Mouse (Mus musculus) layer of hippocampus, postnatal 36 days (tissue): ENCODE measurements around the gene Ffar4. TPM values are rescaled to one million over a fixed set of nuclear protein-coding genes. Genes with fewer than 3 reads are reported as not detected.

Source experiments
- DNase-seq, 2 experiments: peaks; one replicate each; pipeline ENCODE4 v3.0.0; 2022
- total RNA-seq, 2 experiments: library from RNA; stranded (reverse); gene quantifications; 2 replicates each; pipeline ENCODE4 v1.2.3; 2021

Gene Ffar4
- total RNA-seq, 2 experiments from 2014 or later, result not detected

DNA sequence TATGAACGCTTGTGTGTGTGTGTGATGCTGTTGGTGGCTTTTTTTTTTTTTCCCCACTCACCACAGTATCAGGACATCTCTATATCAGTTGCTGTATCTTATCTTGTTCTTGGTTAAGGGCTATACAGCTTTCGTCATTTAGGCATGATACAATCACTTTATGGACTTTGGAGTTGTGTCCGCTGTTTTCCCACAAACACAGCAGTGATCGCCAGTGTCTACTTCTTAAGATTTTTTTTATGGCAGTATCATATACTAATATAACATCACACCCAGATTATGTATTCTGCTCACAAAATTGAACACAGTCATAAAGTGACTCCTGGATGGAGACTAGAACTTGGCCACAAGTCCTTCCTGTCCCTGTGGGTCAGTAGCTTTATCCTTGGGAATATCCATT lies 11.0 kb downstream of the Ffar4 start:
- no peak for DNase-seq

DNA sequence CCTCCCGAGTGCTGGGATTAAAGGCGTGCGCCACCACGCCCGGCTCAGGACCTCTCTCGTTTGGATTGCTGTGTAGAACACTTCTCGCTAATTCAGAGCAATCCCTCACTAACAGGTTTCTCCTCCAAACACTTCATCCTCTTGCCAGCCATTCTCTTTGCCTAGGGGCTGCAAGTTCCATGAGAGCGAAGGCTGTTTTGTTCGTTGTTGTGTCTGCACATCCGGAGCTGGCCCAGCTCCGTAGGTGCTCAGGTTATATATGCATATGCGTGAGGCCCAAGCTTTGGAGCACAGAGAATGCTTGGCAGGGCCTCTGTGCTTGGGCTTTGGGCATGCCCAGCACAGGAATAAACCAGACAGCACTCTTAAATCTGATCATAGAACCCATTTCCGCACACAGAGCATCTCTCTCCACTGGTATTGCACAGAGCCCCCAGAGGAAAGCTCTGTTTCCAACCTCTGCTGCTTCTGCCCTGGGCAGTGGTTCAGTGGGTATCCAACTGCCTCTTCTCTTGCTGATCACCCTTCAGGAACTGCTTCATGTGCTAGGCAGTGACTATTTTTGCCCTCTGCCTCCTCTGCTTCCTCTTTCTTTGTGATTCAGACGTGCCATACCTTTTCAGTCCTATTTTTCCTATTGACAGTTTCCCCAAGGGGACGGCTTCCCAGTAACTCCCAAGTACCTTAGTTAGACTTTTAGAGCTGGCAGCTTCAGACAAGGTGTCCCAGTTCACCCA lies 12.8 kb downstream of the Ffar4 start:
- no peak for DNase-seq

DNA sequence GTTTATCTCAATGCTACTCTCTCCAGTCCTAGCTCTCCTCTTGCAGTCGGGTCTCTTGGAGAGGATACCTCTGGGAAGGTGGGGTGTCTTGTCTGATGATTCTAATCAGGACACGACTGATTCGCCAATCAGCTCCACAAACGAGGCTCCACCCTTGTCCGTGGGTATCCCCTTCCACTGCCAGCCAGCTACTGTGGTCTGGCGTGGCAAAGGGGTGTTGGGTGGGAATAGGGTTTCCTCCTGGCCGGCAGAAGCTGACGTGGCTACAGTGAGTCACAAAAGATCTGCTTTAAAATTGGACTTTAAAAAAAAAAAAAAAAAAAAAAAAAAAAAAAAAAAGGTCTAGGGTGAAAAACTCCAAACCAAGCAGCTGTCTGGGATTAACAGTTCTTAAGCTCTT lies 14.2 kb downstream of the Ffar4 start:
- DNase-seq, result no peak

DNA sequence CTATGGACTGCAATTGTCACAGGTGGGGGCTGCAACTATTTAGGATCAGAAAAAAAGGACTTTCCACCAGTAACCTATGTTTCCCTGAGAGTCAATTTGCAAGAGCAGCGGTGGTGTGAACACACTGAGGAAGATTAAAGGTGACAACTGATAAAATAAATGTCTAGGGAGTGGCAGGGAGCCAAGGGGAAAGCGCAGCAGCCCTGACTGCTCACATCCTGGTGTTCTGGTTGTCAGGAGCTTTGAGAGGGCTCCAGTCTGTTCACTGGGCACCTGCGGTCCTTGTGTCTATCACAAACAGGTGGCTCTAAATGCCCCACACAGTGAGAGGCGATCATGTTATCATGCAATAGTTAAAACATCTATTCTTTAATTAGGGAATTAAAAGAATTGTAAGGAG lies 15.7 kb downstream of the Ffar4 start:
- no peak for DNase-seq

DNA sequence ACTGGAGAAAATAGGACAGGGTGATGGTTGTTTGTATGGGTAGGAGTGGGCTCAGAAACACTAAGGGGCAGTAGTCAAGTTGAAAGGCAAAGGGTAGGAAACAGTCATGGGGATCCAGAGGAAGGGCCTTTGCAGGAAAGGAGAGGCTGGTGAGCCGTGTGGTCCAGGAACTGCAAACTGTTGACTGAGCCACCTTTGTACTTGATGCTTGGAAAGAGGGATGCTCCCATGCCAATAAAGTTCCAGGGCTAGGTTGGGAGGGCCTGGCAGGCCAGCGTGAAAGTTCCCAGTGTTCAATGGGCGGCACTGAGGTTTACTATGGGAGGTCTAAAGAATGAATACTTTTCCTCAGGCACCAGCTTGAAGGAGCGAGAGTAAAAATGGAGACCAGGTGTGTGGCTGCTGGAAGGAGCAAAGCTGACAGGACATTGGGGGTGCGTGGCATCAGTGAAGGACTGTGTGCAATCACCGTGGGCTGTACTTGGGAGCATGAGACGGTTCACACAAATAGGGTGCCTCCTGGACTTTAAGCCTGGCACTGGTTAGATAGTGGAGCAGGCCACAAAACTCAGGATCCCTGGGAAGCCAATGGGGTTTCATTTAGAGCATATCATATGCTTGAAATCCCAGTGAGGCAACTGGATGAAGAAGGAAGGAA lies 18.1 kb downstream of the Ffar4 start:
- no peak for DNase-seq

DNA sequence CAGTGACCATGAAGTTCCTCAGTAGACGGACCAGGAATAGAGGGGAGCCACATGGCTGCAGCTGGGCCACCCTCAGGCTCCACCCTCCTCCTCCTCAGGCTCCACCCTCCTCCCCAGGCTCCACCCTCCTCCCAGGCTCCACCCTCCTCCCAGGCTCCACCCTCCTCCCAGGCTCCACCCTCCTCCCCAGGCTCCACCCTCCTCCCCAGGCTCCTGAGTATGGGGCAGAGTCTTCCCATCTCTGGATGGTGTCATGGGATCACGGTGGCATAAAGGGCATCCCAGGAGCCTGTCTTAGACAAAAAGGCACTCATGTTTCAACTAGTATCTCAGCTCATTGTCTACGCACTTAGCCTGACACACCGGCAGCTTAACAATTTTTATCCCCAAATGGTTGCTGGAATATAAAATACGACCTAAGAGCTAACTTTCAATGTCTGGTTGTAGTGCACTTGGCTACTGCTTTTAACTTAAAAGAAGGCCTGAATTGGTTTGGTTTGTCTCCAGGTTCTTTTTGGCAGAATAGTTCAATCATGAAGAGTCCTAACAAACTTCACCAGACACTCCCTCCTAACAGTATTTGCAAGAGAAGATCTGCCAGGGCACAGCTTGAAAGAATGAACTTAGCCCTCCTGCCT lies 23.4 kb downstream of the Ffar4 start:
- no peak for DNase-seq

DNA sequence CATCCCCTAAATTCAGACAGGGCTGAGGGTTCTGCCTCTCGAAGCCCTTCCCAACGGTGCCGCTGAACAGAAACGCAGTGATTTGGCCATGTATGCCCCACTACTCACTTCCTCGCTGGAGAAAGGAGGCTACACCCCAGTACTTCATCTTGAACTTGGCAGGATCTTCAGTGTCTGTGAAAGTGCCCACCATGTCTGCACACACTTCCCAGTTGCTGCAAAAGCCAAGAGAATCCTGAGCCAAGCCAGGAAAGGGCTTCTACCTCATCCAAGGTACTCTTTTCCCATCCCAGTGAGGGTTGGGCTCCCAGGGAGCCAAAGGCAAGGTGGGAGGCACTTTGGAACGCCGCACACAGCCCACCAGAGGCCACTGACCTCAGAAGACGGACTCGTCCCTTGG lies 27.1 kb downstream of the Ffar4 start:
- no peak for DNase-seq

DNA sequence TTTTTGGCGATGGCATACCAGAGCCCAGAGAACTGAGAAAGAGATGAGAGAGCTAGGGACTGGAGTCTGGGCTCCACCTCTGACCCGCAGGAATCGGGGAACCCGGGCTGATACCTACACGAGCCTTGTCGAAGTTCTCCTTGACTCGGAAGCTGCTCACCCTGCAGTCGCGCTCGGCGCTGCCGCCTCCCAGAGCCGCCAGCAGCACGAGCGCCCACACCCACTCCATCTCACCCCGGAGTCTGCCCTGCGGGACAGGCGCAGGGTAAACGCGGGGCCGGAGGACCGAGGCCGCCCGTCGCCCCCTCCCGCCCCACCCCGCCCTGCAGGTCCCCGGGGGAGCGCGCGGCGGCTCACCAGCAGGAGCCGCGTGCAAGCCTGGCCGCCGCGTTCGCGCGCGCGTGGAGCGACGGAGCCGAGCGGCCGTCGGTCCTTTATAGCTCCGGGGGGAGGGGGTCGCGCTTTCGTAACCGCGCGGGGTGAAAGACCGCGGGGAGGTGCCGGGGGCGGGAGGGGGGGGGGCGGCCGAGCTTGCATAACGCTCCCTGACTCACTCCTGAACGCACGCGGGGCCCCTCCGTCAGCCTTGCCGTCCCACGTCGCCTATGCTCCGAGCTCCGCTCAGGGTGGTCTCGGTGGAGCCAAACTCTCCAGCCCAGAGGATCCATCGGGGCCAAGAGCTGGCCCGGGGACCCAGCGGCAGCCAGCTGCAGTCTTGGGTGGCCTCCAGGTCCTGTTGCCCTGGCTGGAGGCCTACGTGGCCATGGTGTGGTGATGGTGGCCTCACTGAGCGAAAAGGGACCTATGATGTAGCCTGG lies 27.7 kb downstream of the Ffar4 start:
- peak in 1 of 2 experiments; percentile 4 for DNase-seq

DNA sequence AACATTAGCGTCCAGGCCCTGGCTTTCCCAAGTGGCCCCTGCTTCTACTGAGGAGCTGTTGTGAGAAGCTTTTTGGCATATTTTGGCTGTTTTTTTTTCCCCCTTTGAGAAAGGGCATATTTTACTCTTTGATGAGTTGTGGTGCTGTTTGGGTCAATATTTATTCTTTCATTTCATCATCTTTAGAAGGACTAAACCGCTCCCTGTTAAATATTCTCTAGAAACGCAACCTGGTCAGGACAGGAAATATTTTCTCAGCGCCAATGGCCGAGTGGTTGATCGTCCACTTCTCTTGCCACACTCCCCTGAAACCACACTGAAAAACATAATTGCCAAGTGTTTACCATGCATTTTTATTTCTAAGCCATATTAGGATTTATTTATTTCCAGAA lies 28.3 kb downstream of the Ffar4 start, which contains the start of gene Rbp4:
Rbp4 (minus strand) TSS at position 63 of the 392 bp plus-strand sequence.
- DNase-seq, result no peak

DNA sequence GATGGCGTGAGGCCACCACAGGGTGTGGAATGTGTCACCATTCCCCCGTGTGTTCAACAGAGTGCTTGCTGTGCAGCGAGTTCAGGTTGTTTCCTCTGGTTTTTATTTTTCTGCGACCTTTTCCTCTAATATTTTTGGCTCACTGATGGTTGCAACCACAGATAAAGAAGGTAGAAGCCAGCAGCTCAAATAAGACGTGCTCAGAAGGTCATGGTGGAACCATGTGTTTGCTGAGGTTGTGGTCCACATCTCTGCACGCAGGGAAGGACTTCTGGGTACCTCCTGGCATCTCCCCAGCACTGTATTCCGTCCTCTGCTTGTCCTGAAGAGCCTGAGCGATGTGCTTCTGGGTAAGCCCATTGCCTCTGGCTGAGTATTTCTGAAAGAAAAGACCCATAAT lies 29.8 kb downstream of the Ffar4 start:
- no peak for DNase-seq

DNA sequence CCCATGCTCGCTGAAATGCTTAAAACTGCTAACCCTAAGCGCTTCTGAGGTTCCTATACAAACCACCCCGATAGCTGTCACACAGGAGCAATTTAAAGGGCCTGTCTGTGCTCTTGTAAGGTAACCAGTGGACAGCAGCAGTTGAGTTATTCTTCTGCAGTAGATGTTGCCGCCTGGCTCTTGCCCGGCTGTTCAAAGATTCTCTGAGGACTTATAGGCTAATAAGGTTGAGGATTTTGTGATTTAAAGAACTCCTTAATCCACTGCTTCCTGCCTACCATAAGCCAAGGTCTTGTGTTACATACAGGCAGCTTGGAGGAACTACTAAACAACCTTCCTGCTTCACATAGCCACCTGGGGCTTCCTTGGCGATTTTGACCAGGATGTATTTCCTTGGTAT lies 35.6 kb downstream of the Ffar4 start, which contains the start of gene Pde6c:
Pde6c (plus strand) TSS at position 301 of the 400 bp plus-strand sequence.
- DNase-seq, result no peak

DNA sequence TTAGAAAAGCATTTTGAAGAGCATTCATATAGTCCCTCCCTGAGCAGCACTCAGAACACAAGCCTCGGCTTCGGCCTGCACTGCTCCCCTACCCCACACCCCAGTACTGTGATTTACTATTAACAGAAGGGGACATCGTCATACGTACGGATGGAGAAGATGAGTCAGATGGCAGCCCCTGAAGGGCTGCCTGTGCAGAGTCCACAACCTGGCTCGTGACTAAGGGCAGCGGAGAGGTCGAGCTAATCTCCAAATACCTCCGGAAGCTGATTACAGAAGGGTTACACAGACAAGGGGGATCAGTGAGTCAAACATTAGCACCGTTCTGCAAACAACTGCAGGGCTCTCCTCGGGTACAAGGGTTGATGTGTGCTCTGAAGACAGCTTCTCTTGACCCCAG lies 37.1 kb downstream of the Ffar4 start:
- no peak for DNase-seq

DNA sequence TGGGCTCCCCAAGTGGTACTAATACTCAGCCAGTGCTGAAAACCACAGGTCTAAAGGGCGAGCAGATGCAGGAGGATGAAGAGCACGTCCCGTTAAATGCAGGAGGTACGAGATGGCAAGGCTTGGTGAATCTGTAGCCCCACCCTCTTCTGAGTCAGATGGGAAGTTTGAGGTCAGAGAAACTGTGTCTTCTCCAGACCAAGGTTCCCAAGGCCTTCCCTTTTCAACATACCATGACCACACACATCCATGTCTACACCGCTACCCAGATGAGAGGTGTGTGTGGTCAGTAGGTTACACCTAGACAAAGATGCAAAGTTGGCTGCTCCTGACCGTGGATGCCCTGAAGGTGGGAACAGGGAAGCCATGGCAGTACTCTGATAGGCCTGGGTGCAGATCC lies 37.9 kb downstream of the Ffar4 start:
- no peak for DNase-seq

DNA sequence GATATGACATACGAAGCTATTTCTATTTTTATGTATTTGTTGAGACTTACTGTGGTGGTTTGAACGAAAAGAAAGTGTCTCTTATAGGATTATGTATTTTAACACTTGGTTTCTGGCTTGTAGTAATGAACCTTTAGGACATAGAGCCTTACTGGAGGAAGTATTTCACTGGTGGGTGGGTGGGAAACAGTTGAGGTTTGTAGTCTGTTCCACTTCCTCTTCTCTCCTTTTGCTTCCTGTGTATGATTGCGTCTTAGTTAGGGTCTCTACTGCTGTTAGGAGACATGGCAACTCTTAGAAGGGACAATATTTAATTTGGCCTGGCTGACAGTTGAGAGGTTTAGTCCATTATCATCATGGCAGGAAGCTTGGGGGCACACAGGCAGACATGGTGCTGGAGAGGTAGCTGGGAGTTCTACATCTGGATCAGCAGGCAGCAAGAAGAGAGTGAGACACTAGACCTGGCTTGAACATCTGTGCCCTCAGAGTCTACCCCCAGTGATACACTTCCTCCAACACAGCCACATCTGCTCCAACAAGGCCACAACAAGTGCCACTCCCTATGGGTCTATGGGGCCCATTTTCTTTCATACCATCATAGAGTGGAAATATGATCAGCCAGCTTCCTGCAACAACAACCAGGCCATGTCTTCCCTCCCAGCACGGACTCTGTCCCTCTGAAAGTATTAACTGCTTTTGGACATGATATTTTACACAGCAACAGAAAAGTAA lies 46.8 kb downstream of the Ffar4 start:
- no peak for DNase-seq

DNA sequence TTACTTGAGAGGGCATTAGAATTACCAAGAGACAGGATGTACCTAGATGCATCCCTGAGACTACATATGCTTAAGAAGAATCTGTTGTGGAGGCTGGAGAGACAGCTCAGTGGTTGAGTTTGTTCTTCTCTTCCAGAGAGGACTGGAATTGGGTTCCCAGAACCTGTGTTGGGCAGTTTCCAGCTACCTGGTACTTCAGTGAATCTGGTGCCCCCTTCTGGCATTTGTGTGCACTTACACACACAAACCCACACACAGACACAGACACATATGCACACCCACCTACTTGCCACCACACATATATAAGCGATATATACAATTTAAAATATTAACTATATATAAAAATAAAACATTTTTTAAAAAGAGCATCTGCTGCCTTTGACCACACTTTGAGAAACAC lies 59.4 kb downstream of the Ffar4 start:
- DNase-seq, result no peak

DNA sequence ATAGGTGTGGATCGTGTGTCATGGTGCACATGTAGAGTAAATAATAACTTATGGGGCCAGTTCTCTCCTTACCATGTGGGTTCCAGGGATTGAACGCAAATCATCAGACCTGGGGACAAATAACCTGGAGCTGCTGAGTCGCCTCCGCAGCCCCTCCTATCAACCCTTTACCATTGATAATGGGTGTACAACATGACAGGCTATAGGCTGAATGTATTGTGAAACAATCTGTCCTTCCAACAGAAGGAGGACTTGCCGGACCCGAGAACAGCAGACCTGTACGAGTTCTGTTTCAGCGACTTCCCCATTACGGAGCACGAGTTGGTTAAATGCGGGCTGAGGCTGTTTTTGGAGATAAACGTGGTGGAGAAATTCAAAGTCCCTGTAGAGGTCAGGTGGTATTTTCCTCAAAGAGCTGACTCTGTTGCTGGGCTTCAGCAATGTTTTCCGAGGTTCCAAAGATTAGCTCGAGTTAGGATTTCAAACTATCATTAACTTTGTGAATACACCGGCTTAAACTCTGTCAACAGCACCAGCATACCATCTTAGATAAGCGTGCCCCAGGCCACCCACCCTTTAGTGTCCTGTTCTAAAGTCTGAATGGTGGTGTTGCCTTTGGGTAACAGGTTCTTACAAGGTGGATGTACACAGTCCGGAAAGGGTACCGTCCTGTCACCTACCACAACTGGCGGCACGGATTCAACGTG lies 64.9 kb downstream of the Ffar4 start:
- DNase-seq, result no peak

Other genes with a start within 250 kb of the Ffar4 start
- 1 to 10 TPM; 4.0 to 5.3 TPM for gene Myof, start 53.5 kb upstream of the Ffar4 start, total RNA-seq
- under 1 TPM in 1 of 2 experiments, not detected in 1; 0.28 TPM for gene Cep55, start 42.1 kb upstream of the Ffar4 start, total RNA-seq
- gene Rbp4, start 28.2 kb downstream of the Ffar4 start, total RNA-seq, result 10 to 100 TPM in 1 of 2 experiments, 1 to 10 TPM in 1; 8.0 to 10.3 TPM
- not detected for gene Pde6c, start 35.7 kb downstream of the Ffar4 start, total RNA-seq
- 10 to 100 TPM; 19.6 to 21.9 TPM for gene Fra10ac1, start 127.1 kb downstream of the Ffar4 start, total RNA-seq
- gene Lgi1, start 167.5 kb downstream of the Ffar4 start, total RNA-seq, result 100 to 1,000 TPM; 189 to 201 TPM